In genomic region chr10:127510895-127511617, GRCm38 (mm10) we compare ENCODE assay signal across 7 mouse cellular contexts. TPM values are rescaled to one million over a fixed set of nuclear protein-coding genes. Genes with fewer than 3 reads are reported as not detected.
DNase-seq lines count a peak whose midpoint lies in the region; ATAC-seq and TF ChIP-seq lines count a peak whose summit lies in the region.

No protein-coding gene starts in this region.

- TF ChIP-seq CTCF in lung, postnatal 0 days (IDR thresholded peaks at IDR 0.05), result no peak
- no peak for TF ChIP-seq CTCF in embryonic fibroblast, embryonic 13.5 days (IDR thresholded peaks at IDR 0.05; ENCODE audit: borderline replicate concordance, insufficient read depth, low read length)

- no peaks in the 10 kb centered on the region for H3K9me3 ChIP-seq in lung, postnatal 0 days (ENCODE audit: low read length)
- H3K9me3 ChIP-seq in limb, embryonic 13.5 days, result no peaks in the 10 kb centered on the region
- no peaks in the 10 kb centered on the region for H3K9me3 ChIP-seq in stomach, embryonic 16.5 days (replicated peaks; ENCODE audit: control insufficient read depth, low read length)

- no peak for ATAC-seq in lung, postnatal 0 days
- ATAC-seq in limb, embryonic 13.5 days (ENCODE audit: low FRiP score, low read depth), result no peak
- no peak for ATAC-seq in stomach, embryonic 16.5 days (ENCODE audit: insufficient read depth, low FRiP score)

- peaks cover 24% of the 10 kb centered on the region for H3K4me1 ChIP-seq in lung, postnatal 0 days (ENCODE audit: insufficient read depth, low read depth, low read length)
- no peaks in the 10 kb centered on the region; the same call in none of the 2 replicates for H3K4me1 ChIP-seq in embryonic fibroblast, embryonic 13.5 days (ENCODE audit: control insufficient read depth, insufficient read depth, low read length)
- peaks cover 74% of the 10 kb centered on the region for H3K4me1 ChIP-seq in limb, embryonic 13.5 days
- peaks cover 56% of the 10 kb centered on the region for H3K4me1 ChIP-seq in stomach, embryonic 16.5 days (ENCODE audit: control insufficient read depth, insufficient read depth, low read length)

- DNase-seq in lung, postnatal 0 days (ENCODE audit: low spot score), result no peak
- DNase-seq in lung, postnatal 4 days, result no peak
- no peak for DNase-seq in ovary, postnatal 36 days (ENCODE audit: low spot score)
- DNase-seq in adrenal gland, postnatal 25 days, result no peak

- H3K9ac ChIP-seq in lung, postnatal 0 days (replicated peaks; ENCODE audit: low read depth), result no peak overlapping the region
- no peak overlapping the region for H3K9ac ChIP-seq in limb, embryonic 13.5 days
- H3K9ac ChIP-seq in stomach, embryonic 16.5 days (ENCODE audit: low read length), result no peak overlapping the region

- no peak for TF ChIP-seq EP300 in lung, postnatal 0 days (IDR thresholded peaks at IDR 0.05)

- TF ChIP-seq POLR2A in embryonic fibroblast, embryonic 13.5 days (IDR thresholded peaks at IDR 0.05; ENCODE audit: low read depth, low read length), result no peak

- 24% methylated on average over 11 of the region's 11 CpGs for WGBS in lung, postnatal 0 days
- WGBS in limb, embryonic 13.5 days, result 3% methylated on average over 11 of the region's 11 CpGs
- WGBS in stomach, embryonic 16.5 days, result 19% methylated on average over 11 of the region's 11 CpGs

- peak overlapping the region; percentile 91 for H3K4me2 ChIP-seq in lung, postnatal 0 days (replicated peaks; ENCODE audit: low read depth, low read length)
- peak overlapping the region; percentile 84 for H3K4me2 ChIP-seq in limb, embryonic 13.5 days (replicated peaks)
- peak overlapping the region; percentile 91 for H3K4me2 ChIP-seq in stomach, embryonic 16.5 days (ENCODE audit: low read depth, low read length)

- H3K36me3 ChIP-seq in lung, postnatal 0 days (ENCODE audit: insufficient read depth, low read length), result no peaks in the 10 kb centered on the region
- H3K36me3 ChIP-seq in limb, embryonic 13.5 days, result no peaks in the 10 kb centered on the region; the same call in 1 of the 2 replicates
- no peaks in the 10 kb centered on the region for H3K36me3 ChIP-seq in stomach, embryonic 16.5 days (ENCODE audit: control insufficient read depth, insufficient read depth, low read length)

- H3K27ac ChIP-seq in lung, postnatal 0 days (ENCODE audit: low read length), result no peak overlapping the region
- no peak overlapping the region for H3K27ac ChIP-seq in embryonic fibroblast, embryonic 13.5 days (ENCODE audit: insufficient read depth, low read length)
- H3K27ac ChIP-seq in limb, embryonic 13.5 days, result no peak overlapping the region
- 0 out of 2 replicates have a peak overlapping the region, but pooled peaks have one; percentile 12 for H3K27ac ChIP-seq in stomach, embryonic 16.5 days (ENCODE audit: low read length)

- H3K27me3 ChIP-seq in lung, postnatal 0 days (replicated peaks; ENCODE audit: insufficient read depth, low read length), result peaks cover 27% of the 10 kb centered on the region; the same call in 1 of the 2 replicates
- H3K27me3 ChIP-seq in limb, embryonic 13.5 days, result peaks cover 93% of the 10 kb centered on the region
- H3K27me3 ChIP-seq in stomach, embryonic 16.5 days (ENCODE audit: control insufficient read depth, insufficient read depth, low read length), result peaks cover 47% of the 10 kb centered on the region

- H3K4me3 ChIP-seq in lung, postnatal 0 days (ENCODE audit: low read depth, low read length), result no peak overlapping the region
- H3K4me3 ChIP-seq in embryonic fibroblast, embryonic 13.5 days (ENCODE audit: insufficient read depth, low read length), result peak overlapping the region; percentile 57
- H3K4me3 ChIP-seq in limb, embryonic 13.5 days, result peak overlapping the region; percentile 52
- peak overlapping the region; percentile 55; the same call in 1 of the 2 replicates for H3K4me3 ChIP-seq in stomach, embryonic 16.5 days (replicated peaks; ENCODE audit: low read length)

RNA-seq across cellular contexts. Expression of gene Ndufa4l2, which starts 3.7 kb away (rescaled TPM):
- polyA plus RNA-seq in lung, postnatal 0 days (2015; fragmentation: Nextera tagmentation; extraction: Ambion mirVana), result 132 and 149 TPM in 2 replicates
- polyA plus RNA-seq in embryonic fibroblast, embryonic 13.5 days (2011; ENCODE audit: insufficient read length, low read depth, missing spikeins), result 1.4 and 3.4 TPM in 2 replicates
- 8.7 and 10.1 TPM in 2 replicates for polyA plus RNA-seq in limb, embryonic 13.5 days (2015; fragmentation: Nextera tagmentation; extraction: Ambion mirVana)
- 192 and 231 TPM in 2 replicates for polyA plus RNA-seq in stomach, embryonic 16.5 days (2015; fragmentation: Nextera tagmentation; extraction: Ambion mirVana)
- 43.2 and 50.0 TPM in 2 replicates for total RNA-seq in adrenal gland, postnatal 25 days (2021)

RNA-seq across cellular contexts. Expression of gene Stac3, which starts 9.6 kb away (rescaled TPM):
- 0.23 and 0.53 TPM in 2 replicates for polyA plus RNA-seq in lung, postnatal 0 days (2015; fragmentation: Nextera tagmentation; extraction: Ambion mirVana)
- polyA plus RNA-seq in embryonic fibroblast, embryonic 13.5 days (2011; ENCODE audit: insufficient read length, low read depth, missing spikeins), result 3.9 TPM in 2 replicates
- 20.8 and 20.9 TPM in 2 replicates for polyA plus RNA-seq in limb, embryonic 13.5 days (2015; fragmentation: Nextera tagmentation; extraction: Ambion mirVana)
- polyA plus RNA-seq in stomach, embryonic 16.5 days (2015; fragmentation: Nextera tagmentation; extraction: Ambion mirVana), result 0.70 and 5.5 TPM in 2 replicates
- 2.8 and 4.9 TPM in 2 replicates for total RNA-seq in adrenal gland, postnatal 25 days (2021)

RNA-seq across cellular contexts. Expression of gene Shmt2, which starts 11.2 kb away (rescaled TPM):
- polyA plus RNA-seq in lung, postnatal 0 days (2015; fragmentation: Nextera tagmentation; extraction: Ambion mirVana), result 27.1 and 31.0 TPM in 2 replicates
- polyA plus RNA-seq in embryonic fibroblast, embryonic 13.5 days (2011; ENCODE audit: insufficient read length, low read depth, missing spikeins), result 147 and 169 TPM in 2 replicates
- polyA plus RNA-seq in limb, embryonic 13.5 days (2015; fragmentation: Nextera tagmentation; extraction: Ambion mirVana), result 97.4 and 98.1 TPM in 2 replicates
- polyA plus RNA-seq in stomach, embryonic 16.5 days (2015; fragmentation: Nextera tagmentation; extraction: Ambion mirVana), result 152 and 163 TPM in 2 replicates
- total RNA-seq in adrenal gland, postnatal 25 days (2021), result 56.3 and 61.1 TPM in 2 replicates

RNA-seq across cellular contexts. Expression of gene Nxph4, which starts 23.3 kb away (rescaled TPM):
- 0.44 and 0.60 TPM in 2 replicates for polyA plus RNA-seq in lung, postnatal 0 days (2015; fragmentation: Nextera tagmentation; extraction: Ambion mirVana)
- 1.1 and 1.8 TPM in 2 replicates for polyA plus RNA-seq in embryonic fibroblast, embryonic 13.5 days (2011; ENCODE audit: insufficient read length, low read depth, missing spikeins)
- 10.7 and 12.5 TPM in 2 replicates for polyA plus RNA-seq in limb, embryonic 13.5 days (2015; fragmentation: Nextera tagmentation; extraction: Ambion mirVana)
- 3.4 and 4.6 TPM in 2 replicates for polyA plus RNA-seq in stomach, embryonic 16.5 days (2015; fragmentation: Nextera tagmentation; extraction: Ambion mirVana)
- total RNA-seq in adrenal gland, postnatal 25 days (2021), result 8.3 and 10.0 TPM in 2 replicates

Comparison
In these comparisons a context has a peak if more than half of its experiments do, and no peak if none do; other contexts are left out.
1. RNA of gene Ndufa4l2, which starts 3.7 kb away (polyA plus RNA-seq): 192 to 231 TPM in stomach, embryonic 16.5 days and 132 to 149 TPM in lung, postnatal 0 days; 8.7 to 10.1 TPM in limb, embryonic 13.5 days and 1.4 to 3.4 TPM in embryonic fibroblast, embryonic 13.5 days; every median in the first group is over 10 times any median in the second.
2. Peak in every context shown above with its lines, with median percentiles within 50 percentile points of each other: H3K4me2 ChIP-seq.